ENCODE assay signal across 20 mouse cellular contexts in the genomic region with DNA sequence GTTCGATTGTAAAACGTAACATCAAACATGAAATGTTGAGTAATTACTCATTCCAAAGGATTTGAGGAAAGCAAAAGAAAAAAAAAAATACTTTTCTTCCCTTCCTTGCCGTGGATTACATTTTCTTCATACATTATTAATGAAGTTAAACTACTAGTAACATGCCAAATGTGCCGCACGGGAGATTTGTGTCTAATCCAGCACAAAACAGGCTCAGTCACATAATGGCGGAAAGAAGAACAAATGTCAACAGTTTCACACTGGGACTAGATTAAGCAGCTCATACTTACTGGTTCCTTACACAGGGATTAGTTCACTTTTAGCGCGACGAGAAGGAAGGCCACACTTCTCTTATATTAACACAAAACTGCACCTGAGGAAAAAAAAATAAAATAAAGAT.
DNase-seq lines count a peak whose midpoint lies in the region; ATAC-seq and TF ChIP-seq lines count a peak whose summit lies in the region.
"Had no signal": no experiment of that assay in that cellular context is flagged by ENCODE, and none has a peak within 500 bp of the region (broad histone marks: within the 10 kb centered on the region; RNA-seq: fewer than 3 reads in every experiment).

No protein-coding gene starts in this region.

- no peak for TF ChIP-seq CTCF in intestine, postnatal 0 days (IDR thresholded peaks at IDR 0.05; ENCODE audit: low read depth)

- WGBS in intestine, embryonic 14.5 days: 70% methylated on average over 9 of the region's 9 CpGs
- WGBS in intestine, postnatal 0 days: 78% methylated on average over 9 of the region's 9 CpGs
- 51% methylated on average over 9 of the region's 9 CpGs for WGBS in midbrain, embryonic 10.5 days
- 31% methylated on average over 9 of the region's 9 CpGs for WGBS in midbrain, embryonic 13.5 days

- no peak for ATAC-seq in intestine, embryonic 14.5 days (replicated peaks; ENCODE audit: low FRiP score, low TSS enrichment, low read depth)
- no peak for ATAC-seq in intestine, postnatal 0 days
- peak; percentile 65 for ATAC-seq in midbrain, embryonic 13.5 days
- ATAC-seq: hindbrain, embryonic 16.5 days had no signal

- H3K9me3 ChIP-seq in intestine, embryonic 14.5 days (ENCODE audit: control insufficient read depth, low read length): no peaks in the 10 kb centered on the region
- H3K9me3 ChIP-seq in intestine, postnatal 0 days (ENCODE audit: control insufficient read depth): no peaks in the 10 kb centered on the region
- H3K9me3 ChIP-seq in midbrain, embryonic 10.5 days (replicated peaks): no peaks in the 10 kb centered on the region
- H3K9me3 ChIP-seq in midbrain, embryonic 13.5 days: no peaks in the 10 kb centered on the region
- H3K9me3 ChIP-seq: embryonic facial prominence, embryonic 12.5 days had no signal

- DNase-seq in intestine, embryonic 14.5 days (ENCODE audit: low spot score): no peak
- no peak for DNase-seq in midbrain, embryonic 10.5 days (ENCODE audit: low spot score)
- DNase-seq in retina, postnatal 1 day: peak; percentile 14
- no peak for DNase-seq in layer of hippocampus, postnatal 36 days
- no peak for DNase-seq in adrenal gland, postnatal 36 days
- DNase-seq: cerebellum, adult 9-10 months; heart, adult 18-20 months; heart, postnatal 4 days; kidney, adult 18-20 months; layer of hippocampus, adult 9-11 months; lung, adult 2 months; lung, postnatal 4 days; right cerebral cortex, postnatal 14 days; spleen, adult 18-20 months; thymus, postnatal 36 days had no signal

- H3K4me3 ChIP-seq in intestine, embryonic 14.5 days (ENCODE audit: low read depth, low read length): no peak overlapping the region
- no peak overlapping the region for H3K4me3 ChIP-seq in intestine, postnatal 0 days (ENCODE audit: low read depth, low read length)
- 0 out of 2 replicates have a peak overlapping the region, but pooled peaks have one; percentile 18 for H3K4me3 ChIP-seq in midbrain, embryonic 10.5 days
- H3K4me3 ChIP-seq in midbrain, embryonic 13.5 days (replicated peaks): no peak overlapping the region
- H3K4me3 ChIP-seq: embryonic facial prominence, embryonic 12.5 days had no signal

- no peaks in the 10 kb centered on the region for H3K27me3 ChIP-seq in intestine, embryonic 14.5 days (replicated peaks; ENCODE audit: control insufficient read depth, insufficient read depth, low read length)
- H3K27me3 ChIP-seq in intestine, postnatal 0 days (replicated peaks; ENCODE audit: control insufficient read depth, insufficient read depth, low read length): no peaks in the 10 kb centered on the region
- H3K27me3 ChIP-seq in midbrain, embryonic 10.5 days (ENCODE audit: low read depth, poor library complexity, severe bottlenecking): peaks cover 64% of the 10 kb centered on the region
- peaks cover 35% of the 10 kb centered on the region for H3K27me3 ChIP-seq in midbrain, embryonic 13.5 days
- H3K27me3 ChIP-seq: embryonic facial prominence, embryonic 12.5 days had no signal

- no peak overlapping the region for H3K27ac ChIP-seq in intestine, embryonic 14.5 days (ENCODE audit: low read depth)
- H3K27ac ChIP-seq in intestine, postnatal 0 days (ENCODE audit: low read depth, low read length): no peak overlapping the region
- no peak overlapping the region for H3K27ac ChIP-seq in midbrain, embryonic 10.5 days (replicated peaks)
- no peak overlapping the region for H3K27ac ChIP-seq in midbrain, embryonic 13.5 days
- H3K27ac ChIP-seq: embryonic facial prominence, embryonic 12.5 days had no signal

- H3K4me2 ChIP-seq in intestine, embryonic 14.5 days (ENCODE audit: low read length): peak overlapping the region; percentile 28; the same call in 1 of the 2 replicates
- no peak overlapping the region for H3K4me2 ChIP-seq in intestine, postnatal 0 days (replicated peaks; ENCODE audit: low read depth)
- peak overlapping the region; percentile 43 for H3K4me2 ChIP-seq in midbrain, embryonic 13.5 days (replicated peaks)
- H3K4me2 ChIP-seq: embryonic facial prominence, embryonic 12.5 days; liver, embryonic 11.5 days had no signal

- H3K4me1 ChIP-seq in intestine, embryonic 14.5 days (replicated peaks; ENCODE audit: control insufficient read depth, insufficient read depth, low read length): no peaks in the 10 kb centered on the region
- no peaks in the 10 kb centered on the region for H3K4me1 ChIP-seq in intestine, postnatal 0 days (replicated peaks; ENCODE audit: control insufficient read depth, insufficient read depth, low read length)
- peaks cover 24% of the 10 kb centered on the region for H3K4me1 ChIP-seq in midbrain, embryonic 10.5 days
- H3K4me1 ChIP-seq in midbrain, embryonic 13.5 days (replicated peaks): peaks cover 14% of the 10 kb centered on the region
- H3K4me1 ChIP-seq: embryonic facial prominence, embryonic 12.5 days had no signal

- no peak overlapping the region for H3K9ac ChIP-seq in intestine, embryonic 14.5 days (ENCODE audit: low read length)
- no peak overlapping the region for H3K9ac ChIP-seq in intestine, postnatal 0 days (ENCODE audit: low read depth, low read length)
- no peak overlapping the region for H3K9ac ChIP-seq in midbrain, embryonic 13.5 days (replicated peaks)
- H3K9ac ChIP-seq: embryonic facial prominence, embryonic 12.5 days had no signal

- no peaks in the 10 kb centered on the region for H3K36me3 ChIP-seq in intestine, embryonic 14.5 days (ENCODE audit: control insufficient read depth, insufficient read depth, low read length)
- no peaks in the 10 kb centered on the region for H3K36me3 ChIP-seq in intestine, postnatal 0 days (ENCODE audit: control insufficient read depth, insufficient read depth)
- no peaks in the 10 kb centered on the region for H3K36me3 ChIP-seq in midbrain, embryonic 10.5 days
- no peaks in the 10 kb centered on the region for H3K36me3 ChIP-seq in midbrain, embryonic 13.5 days
- H3K36me3 ChIP-seq: embryonic facial prominence, embryonic 12.5 days had no signal
